Mouse (Mus musculus) heart, adult 9 months (tissue): Measurements from ENCODE around the gene Epb41l4b.

Experiments used
- DNase-seq, 2 experiments: peaks; one replicate each; pipeline ENCODE4 v3.0.0; 2022; ENCODE audit warnings: low spot score in 2 of 2

The Epb41l4b gene

GRCm38 (mm10) chr4:57060319-57060831 lies 82.9 kb downstream of the Epb41l4b start:
- no peak for DNase-seq

GRCm38 (mm10) chr4:57058623-57059022 lies 84.6 kb downstream of the Epb41l4b start:
- no peak for DNase-seq

- DNase-seq, result no peak
Measured at GRCm38 (mm10) chr4:57057637-57058036, 85.6 kb downstream of the Epb41l4b start.

- DNase-seq, result no peak
Measured at GRCm38 (mm10) chr4:57055635-57056034, 87.6 kb downstream of the Epb41l4b start.

GRCm38 (mm10) chr4:57049281-57049921 lies 93.8 kb downstream of the Epb41l4b start:
- no peak for DNase-seq

- DNase-seq, result no peak
Measured at GRCm38 (mm10) chr4:57048566-57048965, 94.7 kb downstream of the Epb41l4b start.

GRCm38 (mm10) chr4:57046160-57046571 lies 97.1 kb downstream of the Epb41l4b start:
- DNase-seq, result no peak

- DNase-seq, result no peak
Measured at GRCm38 (mm10) chr4:57043621-57044020, 99.6 kb downstream of the Epb41l4b start.

GRCm38 (mm10) chr4:57041661-57042060 lies 101.6 kb downstream of the Epb41l4b start:
- DNase-seq, result no peak

GRCm38 (mm10) chr4:57041211-57041610 lies 102.0 kb downstream of the Epb41l4b start:
- DNase-seq, result no peak

GRCm38 (mm10) chr4:57040481-57040880 lies 102.8 kb downstream of the Epb41l4b start:
- DNase-seq, result no peak

- DNase-seq, result no peak
Measured at GRCm38 (mm10) chr4:57039127-57040031, 103.9 kb downstream of the Epb41l4b start.

GRCm38 (mm10) chr4:57037554-57037953 lies 105.7 kb downstream of the Epb41l4b start:
- DNase-seq, result no peak

GRCm38 (mm10) chr4:57034169-57034568 lies 109.1 kb downstream of the Epb41l4b start:
- DNase-seq, result no peak

GRCm38 (mm10) chr4:57031440-57031839 lies 111.8 kb downstream of the Epb41l4b start:
- DNase-seq, result no peak

GRCm38 (mm10) chr4:57027954-57028353 lies 115.3 kb downstream of the Epb41l4b start:
- DNase-seq, result peak in 1 of 2 experiments; percentile 9

- DNase-seq, result no peak
Measured at GRCm38 (mm10) chr4:57023527-57023926, 119.7 kb downstream of the Epb41l4b start.

GRCm38 (mm10) chr4:57021288-57021687 lies 121.9 kb downstream of the Epb41l4b start:
- DNase-seq, result no peak

GRCm38 (mm10) chr4:57017229-57017628 lies 126.0 kb downstream of the Epb41l4b start:
- peak in 1 of 2 experiments; percentile 41 for DNase-seq

GRCm38 (mm10) chr4:57016366-57017171 lies 126.7 kb downstream of the Epb41l4b start:
- no peak for DNase-seq

- DNase-seq, result no peak
Measured at GRCm38 (mm10) chr4:57015032-57015431, 128.2 kb downstream of the Epb41l4b start.
